Mouse (Mus musculus): ENCODE measurements at regions not wholly inside any gene's neighbourhood (a gene's known extent, or its start where the extent isn't known, plus 50 kb on each side); places are given as distances from the start of the nearest gene placed in this dataset.

- no peak for TF ChIP-seq ZC3H11A (IDR thresholded peaks at IDR 0.05; ENCODE audit: borderline replicate concordance, low read depth, low read length)
- TF ChIP-seq ZNF384 (IDR thresholded peaks at IDR 0.05; ENCODE audit: low read depth, low read length): no peak
Observed at GRCm38 (mm10) chr9:116460022-116460421, 284.9 kb upstream of the Tgfbr2 start.
